Mouse (Mus musculus) spleen, postnatal 10 days (tissue): ENCODE measurements around the gene Apol6.

Source experiments
- DNase-seq, 2 experiments: peaks; one replicate each; pipeline ENCODE4 v3.0.0; 2021 to 2022; ENCODE audit warnings: low spot score in 2 of 2

Apol6 gene

DNA sequence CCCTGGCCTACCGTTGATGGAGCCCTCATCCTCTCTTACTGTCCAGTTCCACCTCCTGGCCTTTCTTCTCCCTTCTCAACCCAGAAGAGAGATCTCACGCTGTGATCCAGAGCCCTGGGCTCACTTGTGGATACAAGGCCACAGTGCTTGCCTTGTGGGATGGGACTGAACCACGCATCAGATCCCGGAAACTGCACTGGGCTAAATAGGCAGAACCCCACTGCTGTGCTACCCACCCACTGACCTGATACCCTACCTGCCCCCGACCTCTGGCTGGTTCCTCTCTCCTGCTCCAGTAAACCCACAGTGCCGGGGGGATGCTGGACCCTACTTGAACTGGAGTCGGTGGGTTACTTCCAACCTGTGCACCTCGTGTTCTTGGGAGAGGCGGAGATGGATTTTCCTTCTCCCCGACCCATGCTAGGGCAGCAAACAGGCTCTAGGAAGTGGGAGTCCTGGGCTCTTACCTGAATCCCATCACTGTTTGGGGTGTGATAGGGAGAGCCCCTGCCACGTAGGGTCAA lies 26.3 kb downstream of the Apol6 start:
- DNase-seq = no peak

DNA sequence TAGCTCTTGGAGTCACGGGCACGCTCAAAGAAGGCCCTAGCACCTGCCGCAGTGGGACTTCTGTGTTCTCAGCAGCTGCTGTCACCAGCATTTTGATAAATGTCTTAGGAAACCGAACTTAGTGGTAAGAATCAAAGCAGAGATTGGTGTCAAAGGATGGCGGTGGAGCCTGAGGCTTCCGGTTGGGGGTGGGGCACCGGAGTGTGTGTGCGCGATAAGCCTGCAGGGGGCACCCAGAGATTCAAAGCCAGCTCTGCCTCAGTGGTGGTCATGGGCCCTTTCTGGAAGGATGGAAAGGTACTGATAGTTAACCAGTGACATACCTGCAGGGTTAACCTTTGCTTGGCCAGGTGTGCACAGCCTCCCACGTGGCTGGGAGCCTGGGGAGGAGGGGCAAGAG lies 27.0 kb downstream of the Apol6 start:
- peak in 1 of 2 experiments; percentile 47 for DNase-seq

- DNase-seq = no peak
Observed at GRCm38 (mm10) chr15:77072556-77073163, 28.1 kb downstream of the Apol6 start.

DNA sequence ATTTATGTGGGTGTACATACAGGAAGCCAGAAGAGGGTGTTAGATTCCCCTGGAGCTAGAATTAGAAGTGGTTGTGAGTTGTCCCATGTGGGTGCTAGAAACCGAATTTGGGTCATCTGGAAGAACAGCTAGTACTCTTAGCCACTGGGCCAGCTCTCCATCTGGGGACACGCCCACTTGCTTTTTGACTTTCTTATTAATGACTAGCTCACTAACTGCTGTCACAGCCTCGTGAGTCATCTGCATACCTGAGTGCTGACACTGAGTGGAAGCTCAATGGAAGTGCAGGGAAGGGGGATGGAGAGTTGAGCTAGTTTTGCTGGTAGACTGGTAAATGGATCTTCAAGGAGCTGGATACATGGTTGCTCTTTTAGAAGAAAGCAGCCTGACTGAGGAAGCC lies 32.0 kb downstream of the Apol6 start:
- no peak for DNase-seq

DNA sequence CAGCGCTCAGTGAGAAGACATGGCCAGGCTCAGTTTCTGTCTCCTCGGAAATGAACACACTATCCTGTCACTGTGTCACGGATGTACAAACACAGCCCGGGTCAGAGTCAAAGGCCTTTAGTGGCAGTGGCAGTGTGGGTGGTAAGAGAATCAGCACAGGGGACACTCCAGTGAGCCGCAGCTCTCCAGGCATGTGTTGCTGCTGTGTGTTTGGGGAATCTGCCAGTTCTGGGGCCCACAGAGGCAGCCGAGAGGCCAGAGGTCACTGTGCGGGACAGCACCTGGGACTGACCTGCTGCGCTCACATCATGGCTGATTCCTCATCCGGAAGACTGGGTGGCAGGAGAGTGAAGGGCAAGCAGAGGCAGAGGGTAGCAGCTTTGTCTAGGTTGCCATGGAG lies 33.4 kb downstream of the Apol6 start:
- DNase-seq = no peak

DNA sequence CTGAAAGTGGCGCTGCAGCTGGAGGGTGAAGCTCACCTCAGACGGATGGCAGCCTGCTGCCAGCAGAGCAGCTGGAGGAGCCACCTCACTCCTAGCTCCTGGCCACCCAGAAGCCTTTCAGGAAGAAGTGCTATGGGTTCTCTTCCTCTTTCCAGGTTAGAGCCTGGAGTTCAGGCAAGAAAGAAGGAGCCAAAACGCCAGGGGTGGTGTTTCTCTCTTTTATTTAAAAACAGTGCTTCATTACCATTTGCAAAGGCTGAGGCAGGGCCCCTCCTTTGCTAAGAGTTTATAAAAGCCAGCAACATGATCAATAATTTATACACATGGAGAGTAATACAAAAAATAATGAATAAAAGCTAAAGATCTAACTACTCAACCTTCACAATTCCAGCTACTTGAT lies 34.3 kb downstream of the Apol6 start:
- no peak for DNase-seq

DNA sequence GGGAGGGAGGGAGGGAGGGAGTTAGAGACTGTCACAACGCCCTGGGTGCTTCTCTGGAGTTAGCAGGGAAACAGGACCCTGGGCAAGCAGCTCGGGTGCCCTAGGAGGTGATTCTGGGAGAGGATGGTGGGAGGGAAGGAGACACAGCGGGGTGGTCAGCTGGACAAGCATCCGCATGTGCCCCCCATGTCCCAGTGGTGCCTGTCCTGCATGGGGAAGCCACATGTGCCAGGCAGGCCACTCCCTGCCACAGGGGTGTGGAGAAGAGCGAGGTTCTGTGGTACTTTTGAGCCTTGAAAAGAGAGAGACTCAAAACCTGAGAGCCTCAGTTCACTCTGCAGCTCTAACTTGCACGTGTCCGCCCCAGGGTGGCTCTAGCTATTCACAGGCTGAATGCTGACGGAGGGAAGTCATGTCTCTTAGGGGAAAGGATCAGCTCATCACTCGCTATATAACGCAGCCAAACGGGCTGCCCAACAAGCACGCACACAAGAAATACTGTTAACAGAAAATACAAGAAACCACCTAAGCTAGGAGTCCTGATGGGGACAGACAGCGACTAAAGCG lies 34.8 kb downstream of the Apol6 start:
- DNase-seq = no peak

DNA sequence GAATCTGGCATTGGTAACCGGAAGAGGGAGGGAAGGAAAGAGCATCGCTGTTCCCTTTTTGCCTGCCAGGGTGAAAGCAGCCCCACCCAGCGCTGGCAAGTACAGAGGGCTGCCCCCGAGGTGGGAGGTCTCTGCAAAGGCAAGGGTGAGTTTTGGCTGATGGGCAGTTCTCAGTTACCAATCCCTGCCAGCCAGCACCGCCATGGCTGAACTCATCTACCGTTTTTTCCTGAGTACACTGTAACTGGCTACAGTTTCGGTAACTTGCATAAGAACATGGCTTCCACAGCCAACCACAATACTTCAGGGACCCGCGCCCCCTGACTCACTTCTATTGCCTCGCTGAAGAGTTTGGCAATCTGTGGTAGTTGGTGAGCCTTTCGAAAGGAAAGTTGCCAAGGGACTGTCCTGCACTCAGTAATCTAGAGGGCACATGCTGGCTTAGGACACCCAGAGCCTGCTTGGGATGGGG lies 35.4 kb downstream of the Apol6 start:
- DNase-seq = no peak

DNA sequence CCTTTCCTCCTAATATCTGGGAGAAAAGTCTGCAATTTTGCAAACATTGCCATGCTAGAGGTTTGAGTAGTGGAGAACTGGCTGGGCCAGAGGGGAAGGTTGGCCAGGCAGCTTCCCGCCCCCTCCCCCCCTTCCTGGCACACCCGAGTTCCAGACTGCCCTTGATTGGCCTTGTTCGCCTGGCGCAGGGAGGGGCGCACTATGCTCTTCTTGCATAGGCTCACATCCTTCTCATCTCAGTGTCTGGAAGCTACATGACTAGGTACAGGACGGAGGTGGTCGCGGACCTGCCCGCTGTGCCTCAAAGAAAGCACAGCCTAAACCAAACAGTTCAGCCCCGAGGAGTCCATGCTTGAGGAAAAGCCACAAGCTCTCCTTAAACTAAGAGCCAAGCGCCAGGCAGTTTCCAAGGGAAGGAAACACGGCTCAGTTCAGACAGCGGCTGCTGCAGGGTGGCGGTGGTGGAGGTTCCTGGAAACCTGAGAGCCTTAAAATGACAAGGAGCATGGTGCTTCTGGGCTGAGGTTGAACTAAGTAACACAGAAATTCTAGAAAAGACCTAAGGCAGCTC lies 36.2 kb downstream of the Apol6 start:
- no peak for DNase-seq

DNA sequence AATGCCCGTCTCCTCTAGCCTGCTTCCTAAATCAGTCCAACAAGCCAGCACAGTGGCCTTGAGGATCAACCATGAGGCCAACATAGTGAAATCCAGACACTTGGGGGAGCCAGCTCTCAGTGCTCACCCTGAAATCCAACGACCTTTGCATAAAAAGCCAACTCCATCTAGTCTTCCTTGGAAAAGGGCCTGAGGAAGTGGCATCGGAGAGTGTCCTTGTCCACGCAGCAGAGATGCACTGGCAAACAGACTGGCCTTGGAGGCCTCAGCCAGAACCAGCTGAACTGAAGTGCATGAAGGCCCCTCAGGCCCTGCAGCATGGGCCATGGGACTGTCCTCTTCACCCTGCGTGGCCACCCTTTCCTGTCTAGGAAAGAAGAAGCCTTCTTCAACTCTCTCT lies 36.9 kb downstream of the Apol6 start:
- DNase-seq = no peak

DNA sequence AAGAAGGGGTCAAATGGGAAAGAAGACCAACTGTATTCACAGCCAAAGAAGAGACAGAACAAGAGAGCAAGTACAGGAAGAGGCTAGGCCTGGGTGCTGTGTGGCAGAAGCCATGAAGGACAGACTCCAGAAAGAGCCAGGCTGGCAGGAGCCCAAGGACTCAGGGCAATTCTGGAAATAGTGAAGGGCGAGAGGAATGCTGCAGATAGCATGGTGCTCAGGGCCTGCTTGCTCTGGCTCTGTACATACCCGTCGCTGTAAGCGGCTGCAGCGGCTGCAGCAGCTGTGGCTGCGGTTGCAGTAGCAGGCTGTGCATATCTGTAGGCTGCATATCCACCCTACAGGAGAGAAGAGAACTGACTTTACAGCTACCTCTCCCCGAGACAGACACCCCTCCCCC lies 41.3 kb downstream of the Apol6 start:
- DNase-seq = no peak

DNA sequence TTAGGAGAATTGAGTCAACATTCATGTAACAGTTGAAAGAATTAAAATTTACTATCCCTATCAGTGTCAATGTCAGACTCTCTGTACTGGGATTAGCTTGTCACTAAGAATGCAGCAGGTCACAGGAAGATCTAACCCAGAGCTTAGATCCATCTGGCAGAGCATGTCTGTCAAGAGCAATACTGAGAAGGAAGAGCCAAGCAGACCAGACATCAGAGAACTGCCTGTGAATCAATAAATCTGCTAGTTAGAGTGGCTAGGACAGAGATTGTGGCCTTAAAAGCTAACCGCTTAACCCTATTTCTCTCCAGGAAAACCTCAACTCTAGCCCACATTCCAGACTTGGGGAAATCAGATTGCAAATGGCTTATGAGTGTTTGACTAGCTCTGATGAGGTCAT lies 42.0 kb downstream of the Apol6 start:
- DNase-seq = no peak

DNA sequence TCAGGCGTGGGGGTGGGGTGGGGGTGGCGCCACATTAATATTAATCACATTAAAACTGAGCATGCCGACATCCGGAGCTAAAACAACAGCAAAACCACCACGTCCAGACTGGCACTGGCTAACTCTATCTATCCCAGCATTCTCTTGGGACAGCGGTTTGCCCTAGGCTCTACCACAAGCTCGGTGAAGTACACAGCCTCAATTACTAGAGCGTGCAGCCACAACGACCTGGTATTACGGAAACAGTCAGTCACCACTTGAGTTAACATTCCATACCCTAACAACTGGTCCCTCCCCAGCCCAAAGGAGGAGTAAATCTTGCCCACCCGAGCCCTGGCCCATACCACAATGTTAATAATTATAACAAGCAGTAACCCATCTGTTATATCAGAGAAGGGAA lies 44.7 kb downstream of the Apol6 start:
- DNase-seq = no peak

- DNase-seq = no peak
Observed at GRCm38 (mm10) chr15:77090531-77090930, 46.0 kb downstream of the Apol6 start.

DNA sequence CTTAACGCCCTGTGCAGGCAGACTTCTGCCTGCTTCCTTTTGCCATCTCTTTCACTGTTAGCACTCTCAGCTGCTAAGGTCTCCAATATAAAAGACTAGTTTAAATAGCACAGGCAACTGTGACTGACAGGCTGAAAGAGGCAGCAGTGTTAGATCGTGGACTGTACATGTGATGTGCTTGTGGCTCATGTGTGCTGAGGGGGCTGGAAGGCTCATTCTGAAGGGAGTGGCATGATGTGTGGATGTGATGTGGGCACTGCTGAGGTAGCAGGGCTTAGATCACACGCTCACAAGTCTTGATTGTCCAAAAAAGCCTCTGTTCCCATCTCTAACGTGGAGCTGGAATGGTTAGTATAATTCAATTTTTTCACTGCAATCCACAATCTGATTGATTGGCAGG lies 46.9 kb downstream of the Apol6 start:
- DNase-seq = no peak

DNA sequence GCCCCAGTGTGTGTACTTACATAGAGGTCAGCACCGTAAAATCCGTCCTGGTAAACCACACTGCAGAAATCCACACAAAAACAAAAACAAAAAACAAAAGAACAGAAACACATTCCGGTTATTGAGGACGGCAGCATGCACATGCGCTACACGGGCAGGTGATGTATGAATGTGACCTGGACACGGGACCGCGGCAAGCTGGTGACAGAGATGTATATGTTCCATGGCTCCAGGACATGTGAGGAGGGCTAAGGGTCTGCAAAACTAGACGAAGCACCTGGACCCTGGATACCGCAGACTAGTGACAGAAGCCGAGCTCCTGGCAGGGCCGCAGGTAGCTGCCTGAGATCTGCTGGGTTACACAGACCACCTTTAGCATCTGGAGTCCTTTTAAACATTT lies 49.9 kb downstream of the Apol6 start:
- DNase-seq = no peak

- DNase-seq = no peak
Observed at GRCm38 (mm10) chr15:77095216-77095615, 50.7 kb downstream of the Apol6 start.

DNA sequence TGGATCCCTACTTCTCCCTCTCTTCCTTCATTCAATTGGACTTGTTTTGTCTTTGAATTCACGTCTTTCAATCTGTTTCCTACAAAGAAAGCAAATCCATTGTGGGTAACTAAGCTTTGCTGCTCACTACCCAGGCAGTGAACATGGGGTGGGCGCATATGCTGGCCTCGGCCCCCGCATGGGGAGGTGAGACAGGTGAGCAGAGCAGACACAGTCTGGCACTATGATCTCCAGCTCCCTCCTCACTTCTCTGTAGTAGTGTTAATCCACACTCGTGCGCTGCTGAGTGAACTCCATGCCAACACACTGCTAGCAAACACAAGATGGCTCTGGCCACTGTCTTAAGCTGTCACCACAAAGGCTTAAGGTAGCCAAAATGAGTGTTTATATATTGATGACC lies 52.8 kb downstream of the Apol6 start:
- DNase-seq = no peak

DNA sequence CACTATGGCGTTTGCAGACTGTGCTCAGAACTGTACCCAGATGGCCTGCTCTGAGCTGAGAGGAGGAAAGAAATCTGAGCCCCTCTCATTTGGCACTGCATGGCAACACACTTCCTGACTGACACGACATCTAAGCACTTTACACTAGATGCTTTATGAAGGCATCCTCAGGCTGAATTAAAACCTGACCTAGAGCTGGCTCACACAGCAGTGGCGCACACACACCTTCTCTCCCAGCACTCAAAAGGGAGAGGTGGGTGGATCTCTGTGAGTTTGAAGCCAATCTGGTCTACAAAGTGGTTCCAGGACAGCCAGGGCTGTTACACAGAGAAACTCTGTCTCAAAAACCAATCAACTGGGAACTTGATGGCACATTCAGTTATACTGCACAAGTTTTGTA lies 55.2 kb downstream of the Apol6 start:
- DNase-seq = no peak

DNA sequence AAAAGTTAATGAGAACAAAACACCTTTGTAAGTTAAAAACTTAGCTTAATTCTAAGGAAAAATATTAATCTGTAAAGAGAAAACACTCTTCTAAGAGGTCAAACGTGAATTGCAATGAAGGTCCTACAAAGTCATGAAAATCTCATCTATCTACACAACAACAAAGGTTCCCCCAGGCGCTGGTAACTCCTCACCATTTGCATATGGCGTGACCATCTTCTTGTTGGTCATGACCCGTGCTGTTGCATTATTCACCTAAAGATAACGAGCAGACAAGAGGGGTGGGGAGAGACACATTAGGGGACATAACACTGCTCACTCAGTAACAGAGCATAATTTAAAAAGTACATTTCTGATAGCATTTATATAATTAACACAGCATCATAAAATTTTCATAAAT lies 58.2 kb downstream of the Apol6 start:
- no peak for DNase-seq

- no peak for DNase-seq
Observed at GRCm38 (mm10) chr15:77104349-77105158, 60.0 kb downstream of the Apol6 start.

- no peak for DNase-seq
Observed at GRCm38 (mm10) chr15:77105273-77105672, 60.7 kb downstream of the Apol6 start.
